Mouse (Mus musculus) heart, embryonic 16.5 days (tissue): Measurements from ENCODE around the gene Slc22a7. TPM values are rescaled to one million over a fixed set of nuclear protein-coding genes. Genes with fewer than 3 reads are reported as not detected.

Experiments
- polyA plus RNA-seq: library from polyadenylated mRNA; unstranded; fragments of >200 nt; fragmentation: Nextera tagmentation; extraction: Ambion mirVana; gene quantifications from 2 replicates; pipeline ENCODE4 v1.2.1, GENCODE M21; 2015

Slc22a7 gene
- polyA plus RNA-seq, 1 experiment from 2014 or later, result 1.2 TPM

Other genes starting within 250 kb of the Slc22a7 start
- gene Polh, start 235.8 kb downstream of the Slc22a7 start, polyA plus RNA-seq, result 11.7 and 13.4 TPM in 2 replicates
- gene Xpo5, start 235.7 kb downstream of the Slc22a7 start, polyA plus RNA-seq, result 20.5 and 20.6 TPM in 2 replicates
- 46.3 and 47.8 TPM in 2 replicates for gene Polr1c, start 190.4 kb downstream of the Slc22a7 start, polyA plus RNA-seq
- 78.4 and 89.3 TPM in 2 replicates for gene Yipf3, start 190.4 kb downstream of the Slc22a7 start, polyA plus RNA-seq
- gene Lrrc73, start 184.9 kb downstream of the Slc22a7 start, polyA plus RNA-seq, result 0.64 and 0.68 TPM in 2 replicates
- gene Tjap1, start 155.4 kb downstream of the Slc22a7 start, polyA plus RNA-seq, result 42.5 and 45.3 TPM in 2 replicates
- gene Dlk2, start 141.0 kb downstream of the Slc22a7 start, polyA plus RNA-seq, result 1.3 and 1.4 TPM in 2 replicates
- gene Abcc10, start 110.1 kb downstream of the Slc22a7 start, polyA plus RNA-seq, result 4.9 and 5.3 TPM in 2 replicates
- 3.1 and 5.4 TPM in 2 replicates for gene Zfp318, start 54.7 kb downstream of the Slc22a7 start, polyA plus RNA-seq
- 20.2 and 37.5 TPM in 2 replicates for gene Crip3, start 9.5 kb downstream of the Slc22a7 start, polyA plus RNA-seq
- 0.07 and 0.14 TPM in 2 replicates for gene Ttbk1, start 49.2 kb upstream of the Slc22a7 start, polyA plus RNA-seq
- 28.0 and 29.6 TPM in 2 replicates for gene Dnph1, start 58.3 kb upstream of the Slc22a7 start, polyA plus RNA-seq
- 5.6 and 6.4 TPM in 2 replicates for gene Cul9, start 107.9 kb upstream of the Slc22a7 start, polyA plus RNA-seq
- 11.0 and 12.4 TPM in 2 replicates for gene Srf, start 117.7 kb upstream of the Slc22a7 start, polyA plus RNA-seq
- gene Ptk7, start 191.0 kb upstream of the Slc22a7 start, polyA plus RNA-seq, result 37.6 and 46.0 TPM in 2 replicates
- 25.7 and 29.0 TPM in 2 replicates for gene Klc4, start 207.6 kb upstream of the Slc22a7 start, polyA plus RNA-seq
- 117 and 119 TPM in 2 replicates for gene Mrpl2, start 207.8 kb upstream of the Slc22a7 start, polyA plus RNA-seq
- 39.8 and 46.0 TPM in 2 replicates for gene Cul7, start 211.9 kb upstream of the Slc22a7 start, polyA plus RNA-seq
- gene Rrp36, start 235.9 kb upstream of the Slc22a7 start, polyA plus RNA-seq, result 39.0 and 39.7 TPM in 2 replicates
- 109 and 115 TPM in 2 replicates for gene Mea1, start 240.3 kb upstream of the Slc22a7 start, polyA plus RNA-seq
- gene Klhdc3, start 242.5 kb upstream of the Slc22a7 start, polyA plus RNA-seq, result 175 and 179 TPM in 2 replicates